Mouse (Mus musculus): ENCODE results near the gene Il17c. TPM values are rescaled to one million over a fixed set of nuclear protein-coding genes. Genes with fewer than 3 reads are reported as not detected.
A peak's percentile ranks its signal among the peaks of the same experiment; 100 is the strongest.

Gene Il17c
- polyA plus RNA-seq, 2 experiments, result not detected

DNA sequence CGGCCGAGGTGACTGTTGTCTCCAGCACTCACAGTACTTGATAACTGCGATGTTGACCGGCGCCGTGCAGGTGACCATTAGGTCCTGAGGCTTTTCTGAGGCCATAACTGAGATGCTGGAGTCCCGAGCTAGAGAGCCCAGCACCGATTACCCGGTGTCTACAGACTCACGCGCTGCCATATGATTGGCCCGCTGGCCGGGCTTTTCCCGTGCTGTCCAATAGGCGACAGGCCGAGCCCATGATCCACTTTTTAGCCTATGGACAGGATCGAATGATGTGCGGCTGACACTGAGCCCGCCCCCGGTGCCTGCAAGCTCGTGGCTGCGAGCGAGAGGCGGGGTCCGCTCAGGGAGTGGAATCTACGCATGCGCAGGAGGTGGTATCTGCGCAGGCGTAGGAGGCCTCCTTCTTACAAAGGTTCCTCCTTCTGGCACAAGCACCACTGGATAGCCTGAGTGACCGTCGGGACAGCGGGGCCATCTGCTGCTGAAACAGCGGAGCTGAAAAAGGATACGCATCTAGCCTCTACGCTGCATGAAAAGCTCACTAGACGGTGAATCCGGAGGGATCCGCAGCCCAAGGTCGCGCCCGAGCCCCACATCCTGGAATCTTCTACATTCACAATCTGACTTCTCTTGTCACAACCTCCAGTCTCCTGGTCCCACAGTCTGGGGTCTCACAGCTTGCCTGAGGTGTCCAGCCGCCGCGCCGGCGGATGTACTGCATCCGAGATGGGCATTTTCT lies 21.6 kb downstream of the Il17c start, which contains the start of gene Mvd:
Gene Mvd (minus strand): TSS at position 161 of the 745 bp plus-strand sequence.
- H3K9me3 ChIP-seq (ENCODE audit: control insufficient read depth, low read length), result no peaks in the 10 kb centered on the region
- peaks cover 4 to 10% of the 10 kb centered on the region in 2 experiments; a peak in 3 of 4 replicates for H3K4me1 ChIP-seq (replicated peaks; ENCODE audit: control insufficient read depth in 2 of 2, insufficient read depth in 2 of 2, low read length in 1 of 2)
- H3K27me3 ChIP-seq (ENCODE audit: control insufficient read depth, insufficient read depth, low read length), result no peaks in the 10 kb centered on the region
- H3K4me2 ChIP-seq (ENCODE audit: low read depth), result peak within 1 kb of the TSS; percentile 86
- no peak for TF ChIP-seq CTCF (IDR thresholded peaks at IDR 0.05; ENCODE audit: low read depth)
- no peak for TF ChIP-seq EP300 (IDR thresholded peaks at IDR 0.05; ENCODE audit: low read depth)
- DNase-seq (ENCODE audit: low read depth in 3 of 3, low spot score in 3 of 3), result peak; percentile 97
- peak within 1 kb of the TSS; percentile 65 for H3K9ac ChIP-seq (replicated peaks)
- no peaks in the 10 kb centered on the region for H3K36me3 ChIP-seq (replicated peaks; ENCODE audit: control insufficient read depth, insufficient read depth, low read depth)
- peak within 1 kb of the TSS; percentile 70 to 76 for H3K4me3 ChIP-seq (ENCODE audit: insufficient read depth in 1 of 2, low read depth in 2 of 2, low read length in 2 of 2)
- H3K27ac ChIP-seq, result peak within 1 kb of the TSS; percentile 21
- ATAC-seq (ENCODE audit: insufficient read depth), result peak; percentile 98
- under 1% methylated on average over 47 of the region's 47 CpGs for WGBS (ENCODE audit: insufficient replicate concordance)

DNA sequence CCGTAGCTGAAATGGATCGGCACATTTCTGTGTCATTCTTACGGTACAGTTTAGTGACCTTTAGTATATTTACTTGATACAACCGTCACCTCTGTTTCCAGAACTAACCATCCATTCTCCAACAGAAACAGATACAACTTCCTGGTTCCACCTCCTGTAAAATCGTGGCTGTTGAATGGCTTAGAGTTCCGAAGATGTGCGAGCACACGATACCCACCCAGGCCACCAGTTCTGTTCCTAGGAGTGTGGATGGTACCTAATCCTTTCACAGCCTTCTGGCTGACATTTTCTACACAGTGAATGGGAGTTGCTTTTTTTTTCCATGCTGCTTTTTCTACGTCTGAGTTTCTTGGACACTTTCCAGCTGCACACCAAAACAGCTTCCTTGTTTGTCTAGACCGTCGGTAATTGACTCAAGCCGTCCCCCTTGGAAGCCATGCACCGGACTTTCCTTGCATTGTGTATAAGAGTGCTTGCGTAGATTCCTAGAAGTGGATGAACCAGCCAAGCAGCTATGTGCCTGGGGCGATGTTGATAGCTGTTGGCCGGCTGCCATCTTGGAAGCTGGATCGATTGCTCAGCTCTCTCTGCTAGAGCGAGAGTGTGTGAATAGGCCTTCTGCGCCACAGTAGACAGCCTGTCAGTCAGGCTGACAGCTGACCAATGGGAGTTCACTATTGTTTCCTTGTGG lies 22.4 kb downstream of the Il17c start:
- TF ChIP-seq EP300 (IDR thresholded peaks at IDR 0.05; ENCODE audit: low read depth) (no peak), CTCF (IDR thresholded peaks at IDR 0.05; ENCODE audit: low read depth) (no peak)
- DNase-seq (ENCODE audit: low read depth in 3 of 3, low spot score in 3 of 3) (peak; percentile 57 to 60 (median 58)), ATAC-seq (ENCODE audit: insufficient read depth) (peak; percentile 12; the same call in 1 of the 2 replicates)
- Histone ChIP-seq H3K27ac (peak overlapping the region; percentile 21), H3K4me1 (replicated peaks; ENCODE audit: control insufficient read depth in 2 of 2, insufficient read depth in 2 of 2, low read length in 1 of 2) (peaks cover 4 to 10% of the 10 kb centered on the region in 2 experiments; a peak in 3 of 4 replicates), H3K4me3 (ENCODE audit: insufficient read depth in 1 of 2, low read depth in 2 of 2, low read length in 2 of 2) (peak overlapping the region; percentile 66 to 70), H3K9ac (replicated peaks) (peak overlapping the region; percentile 65), H3K27me3 (ENCODE audit: control insufficient read depth, insufficient read depth, low read length) (no peaks in the 10 kb centered on the region), H3K4me2 (ENCODE audit: low read depth) (peak overlapping the region; percentile 86), H3K36me3 (replicated peaks; ENCODE audit: control insufficient read depth, insufficient read depth, low read depth) (no peaks in the 10 kb centered on the region), H3K9me3 (ENCODE audit: control insufficient read depth, low read length) (no peaks in the 10 kb centered on the region)
- 10% methylated on average over 19 of the region's 19 CpGs for WGBS (ENCODE audit: insufficient replicate concordance)

DNA sequence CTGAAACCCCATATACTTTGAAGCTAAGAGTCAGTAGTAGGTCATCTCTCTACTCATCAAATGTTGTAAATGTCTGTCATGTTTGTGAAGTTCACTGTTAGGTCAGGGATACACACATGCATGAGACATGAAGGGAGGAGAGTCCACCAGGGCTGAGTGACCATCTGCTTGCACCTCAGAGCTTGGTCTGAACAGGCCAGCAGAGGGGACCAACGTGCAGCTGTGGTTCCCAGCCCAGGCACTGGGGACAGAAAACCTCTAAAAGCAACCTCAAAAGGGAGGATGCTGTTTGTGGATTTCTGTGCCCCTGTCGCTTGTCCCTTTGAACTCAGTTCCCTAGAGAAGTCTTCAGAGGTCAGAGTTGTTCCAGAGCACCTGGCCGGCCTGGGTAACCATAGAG lies 23.4 kb downstream of the Il17c start:
- Histone ChIP-seq H3K27ac (no peak overlapping the region), H3K9me3 (ENCODE audit: control insufficient read depth, low read length) (no peaks in the 10 kb centered on the region), H3K4me1 (replicated peaks; ENCODE audit: control insufficient read depth in 2 of 2, insufficient read depth in 2 of 2, low read length in 1 of 2) (peaks cover 4 to 10% of the 10 kb centered on the region in 2 experiments; a peak in 3 of 4 replicates), H3K27me3 (ENCODE audit: control insufficient read depth, insufficient read depth, low read length) (no peaks in the 10 kb centered on the region), H3K36me3 (replicated peaks; ENCODE audit: control insufficient read depth, insufficient read depth, low read depth) (no peaks in the 10 kb centered on the region), H3K4me2 (ENCODE audit: low read depth) (peak overlapping the region; percentile 86), H3K9ac (replicated peaks) (no peak overlapping the region), H3K4me3 (ENCODE audit: insufficient read depth in 1 of 2, low read depth in 2 of 2, low read length in 2 of 2) (no peak overlapping the region)
- no peak for DNase-seq (ENCODE audit: low read depth in 3 of 3, low spot score in 3 of 3)
- 53% methylated on average over 3 of the region's 3 CpGs for WGBS (ENCODE audit: insufficient replicate concordance)
- ATAC-seq (ENCODE audit: insufficient read depth), result no peak
- TF ChIP-seq EP300 (IDR thresholded peaks at IDR 0.05; ENCODE audit: low read depth), result no peak
- TF ChIP-seq CTCF (IDR thresholded peaks at IDR 0.05; ENCODE audit: low read depth), result peak; percentile 51; the same call in 1 of the 2 replicates

DNA sequence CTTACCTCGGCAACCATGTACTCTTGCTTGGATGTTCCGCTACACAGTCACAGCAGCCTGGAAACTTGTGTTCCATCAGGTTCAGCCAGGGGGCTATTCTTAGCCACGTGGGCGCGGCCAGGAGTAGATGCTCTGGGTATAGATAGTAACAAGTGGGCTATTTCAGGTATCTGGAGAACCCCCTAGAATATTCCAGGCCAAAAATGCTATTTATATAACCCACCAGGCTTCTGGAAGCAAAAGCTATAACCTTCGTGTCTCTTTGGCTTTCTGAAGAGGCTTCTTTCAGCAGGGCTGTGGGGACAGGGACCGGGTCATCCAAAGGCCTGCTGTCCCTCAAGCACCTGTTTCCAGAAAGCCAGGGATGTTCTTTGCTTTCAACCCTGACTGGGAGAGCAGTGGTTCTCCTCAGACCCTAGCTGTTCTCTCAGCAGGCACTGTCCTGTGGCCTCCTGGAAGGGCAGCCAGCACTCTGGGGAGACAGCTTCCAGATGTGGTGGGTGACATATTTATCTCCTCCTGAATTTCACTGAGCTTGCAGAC lies 29.4 kb downstream of the Il17c start:
- H3K4me2 ChIP-seq (ENCODE audit: low read depth), result no peak overlapping the region
- H3K9ac ChIP-seq (replicated peaks), result no peak overlapping the region
- no peaks in the 10 kb centered on the region for H3K27me3 ChIP-seq (ENCODE audit: control insufficient read depth, insufficient read depth, low read length)
- H3K4me1 ChIP-seq (replicated peaks; ENCODE audit: control insufficient read depth in 2 of 2, insufficient read depth in 2 of 2, low read length in 1 of 2), result no peaks in the 10 kb centered on the region; a peak in 1 of 4 replicates
- no peak overlapping the region for H3K27ac ChIP-seq
- WGBS (ENCODE audit: insufficient replicate concordance), result 60% methylated on average over 7 of the region's 7 CpGs
- TF ChIP-seq EP300 (IDR thresholded peaks at IDR 0.05; ENCODE audit: low read depth) (no peak), CTCF (IDR thresholded peaks at IDR 0.05; ENCODE audit: low read depth) (no peak)
- H3K36me3 ChIP-seq (replicated peaks; ENCODE audit: control insufficient read depth, insufficient read depth, low read depth), result no peaks in the 10 kb centered on the region
- DNase-seq (ENCODE audit: low read depth in 3 of 3, low spot score in 3 of 3) (no peak), ATAC-seq (ENCODE audit: insufficient read depth) (no peak)
- H3K4me3 ChIP-seq (ENCODE audit: insufficient read depth in 1 of 2, low read depth in 2 of 2, low read length in 2 of 2), result no peak overlapping the region
- H3K9me3 ChIP-seq (ENCODE audit: control insufficient read depth, low read length), result no peaks in the 10 kb centered on the region

DNA sequence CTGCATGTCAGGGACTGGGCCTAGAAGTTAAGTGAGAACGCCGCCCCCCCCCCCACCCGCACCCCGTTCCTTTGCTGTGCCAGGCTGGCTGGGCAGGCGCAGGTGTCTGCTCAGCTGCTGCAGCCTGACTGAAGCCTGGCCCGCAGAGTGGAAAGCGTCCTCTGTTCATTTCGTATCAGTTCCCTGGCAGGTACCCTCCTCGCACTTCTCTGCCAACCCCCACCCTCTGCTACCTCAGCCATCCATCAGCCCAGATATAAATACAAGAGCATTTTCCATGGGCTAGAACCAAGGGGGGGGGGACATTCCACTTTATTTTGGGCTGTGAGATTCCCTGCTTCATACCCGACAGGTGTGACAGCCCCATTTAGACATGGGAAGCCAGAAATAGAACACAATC lies 30.3 kb downstream of the Il17c start:
- Histone ChIP-seq H3K4me3 (ENCODE audit: insufficient read depth in 1 of 2, low read depth in 2 of 2, low read length in 2 of 2) (no peak overlapping the region), H3K9me3 (ENCODE audit: control insufficient read depth, low read length) (no peaks in the 10 kb centered on the region), H3K36me3 (replicated peaks; ENCODE audit: control insufficient read depth, insufficient read depth, low read depth) (no peaks in the 10 kb centered on the region), H3K9ac (replicated peaks) (no peak overlapping the region), H3K27me3 (ENCODE audit: control insufficient read depth, insufficient read depth, low read length) (no peaks in the 10 kb centered on the region), H3K4me1 (replicated peaks; ENCODE audit: control insufficient read depth in 2 of 2, insufficient read depth in 2 of 2, low read length in 1 of 2) (no peaks in the 10 kb centered on the region; a peak in 1 of 4 replicates), H3K4me2 (ENCODE audit: low read depth) (no peak overlapping the region), H3K27ac (no peak overlapping the region)
- WGBS (ENCODE audit: insufficient replicate concordance), result 74% methylated on average over 10 of the region's 10 CpGs
- TF ChIP-seq CTCF (IDR thresholded peaks at IDR 0.05; ENCODE audit: low read depth) (no peak), EP300 (IDR thresholded peaks at IDR 0.05; ENCODE audit: low read depth) (no peak)
- ATAC-seq (ENCODE audit: insufficient read depth) (no peak), DNase-seq (ENCODE audit: low read depth in 3 of 3, low spot score in 3 of 3) (no peak)

All from liver, embryonic 14.5 days (tissue).